Mouse (Mus musculus): ENCODE data around the gene Clns1a.

DNA sequence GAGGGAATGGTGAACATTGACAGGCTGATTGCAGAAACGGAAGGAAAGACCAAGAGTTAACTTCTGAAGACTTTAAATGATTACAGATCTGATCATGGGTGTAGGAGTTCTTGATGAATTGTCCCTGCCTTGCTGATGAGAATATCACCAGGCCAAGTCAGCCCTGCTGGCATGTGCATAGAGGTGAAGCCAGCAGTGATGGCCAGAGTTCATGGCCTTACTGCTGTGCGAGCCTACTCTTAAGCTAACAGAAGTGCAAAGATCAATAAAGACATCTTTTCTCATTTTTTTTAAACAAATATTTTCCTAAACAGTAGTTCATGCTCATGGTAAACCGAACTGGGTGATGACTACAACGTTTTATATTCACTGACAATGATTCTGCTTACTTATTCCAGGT is 45.7 kb upstream of the Clns1a start:
- TF ChIP-seq CTCF (IDR thresholded peaks at IDR 0.05; ENCODE audit: extremely low read depth, insufficient read length, insufficient replicate concordance, low read depth, low read length) (no peak), POLR2A (IDR thresholded peaks at IDR 0.05; ENCODE audit: low read depth, low read length) (no peak)

Measured in small intestine, adult 2 months (tissue).